Mouse (Mus musculus) naive thymus-derived CD4-positive, alpha-beta T cell, adult 2 months (primary cell): Measurements from ENCODE around the gene Tmem52.
A peak's percentile ranks its signal among the peaks of the same experiment; 100 is the strongest.
"Not testable (repeated sequence)": the region's sequence is repeated elsewhere in the genome, so short reads cannot be mapped to it uniquely, and the experiment has no call there.

Experiments
- DNase-seq: peaks from one replicate; pipeline ENCODE4 v3.0.0-alpha.2; 2011; ENCODE audit warnings: low read depth

Gene Tmem52

GRCm38 (mm10) chr4:155468952-155469351 lies at the start of gene Tmem52:
Tmem52 (plus strand) TSS chr4:155469114.
- DNase-seq = peak; percentile 44

- no peak for DNase-seq
These were observed 48.8 kb upstream of the Tmem52 start for GRCm38 (mm10) chr4:155420137-155420536.

- DNase-seq = not testable (repeated sequence)
These were observed 47.2 kb upstream of the Tmem52 start for GRCm38 (mm10) chr4:155421412-155422370.

GRCm38 (mm10) chr4:155423988-155424387 lies 44.9 kb upstream of the Tmem52 start:
- no peak for DNase-seq

- no peak for DNase-seq
These were observed 42.6 kb upstream of the Tmem52 start for GRCm38 (mm10) chr4:155426272-155426671.

GRCm38 (mm10) chr4:155428442-155428841 lies 40.5 kb upstream of the Tmem52 start:
- no peak for DNase-seq

- DNase-seq = no peak
These were observed 39.7 kb upstream of the Tmem52 start for GRCm38 (mm10) chr4:155429202-155429601.

- DNase-seq = no peak
These were observed 36.6 kb upstream of the Tmem52 start for GRCm38 (mm10) chr4:155432358-155432757.

- DNase-seq = no peak
These were observed 34.9 kb upstream of the Tmem52 start for GRCm38 (mm10) chr4:155433993-155434392.

- no peak for DNase-seq
These were observed 26.1 kb upstream of the Tmem52 start for GRCm38 (mm10) chr4:155442808-155443207.

- DNase-seq = no peak
These were observed 17.3 kb upstream of the Tmem52 start for GRCm38 (mm10) chr4:155451597-155451996.

- DNase-seq = no peak
These were observed 10.3 kb upstream of the Tmem52 start for GRCm38 (mm10) chr4:155458575-155458974.

GRCm38 (mm10) chr4:155463050-155463449 lies 5.9 kb upstream of the Tmem52 start:
- DNase-seq = no peak

GRCm38 (mm10) chr4:155463611-155464010 lies 5.3 kb upstream of the Tmem52 start:
- no peak for DNase-seq

- DNase-seq = no peak
These were observed 4.9 kb upstream of the Tmem52 start for GRCm38 (mm10) chr4:155464061-155464460.

- DNase-seq = no peak
These were observed 3.3 kb upstream of the Tmem52 start for GRCm38 (mm10) chr4:155465607-155466006.

- no peak for DNase-seq
These were observed 2.8 kb upstream of the Tmem52 start for GRCm38 (mm10) chr4:155466080-155466479.

GRCm38 (mm10) chr4:155467237-155468010 lies 1.5 kb upstream of the Tmem52 start:
- DNase-seq = no peak

- no peak for DNase-seq
These were observed 812 bp downstream of the Tmem52 start for GRCm38 (mm10) chr4:155469590-155470262.

GRCm38 (mm10) chr4:155470263-155470953 lies 1.5 kb downstream of the Tmem52 start:
- no peak for DNase-seq

GRCm38 (mm10) chr4:155470997-155471396 lies 2.1 kb downstream of the Tmem52 start:
- no peak for DNase-seq

GRCm38 (mm10) chr4:155471406-155471805 lies 2.5 kb downstream of the Tmem52 start:
- DNase-seq = no peak
